Mouse (Mus musculus) cerebellum, postnatal 36 days (tissue): ENCODE measurements around the gene Ascc2.
"Not testable (repeated sequence)": the region's sequence is repeated elsewhere in the genome, so short reads cannot be mapped to it uniquely, and the experiment has no call there.

Experiments used
- DNase-seq, 2 experiments: peaks; one replicate each; pipeline ENCODE4 v3.0.0; 2021 to 2022; ENCODE audit warnings: mixed read lengths in 2 of 2

Gene Ascc2

GRCm38 (mm10) chr11:4685071-4685470 lies 47.5 kb downstream of the Ascc2 start:
- no peak for DNase-seq

- DNase-seq: no peak
Measured at GRCm38 (mm10) chr11:4685510-4685909, 48.0 kb downstream of the Ascc2 start.

GRCm38 (mm10) chr11:4687027-4687426 lies 49.5 kb downstream of the Ascc2 start:
- DNase-seq: no peak

GRCm38 (mm10) chr11:4687874-4688273 lies 50.3 kb downstream of the Ascc2 start:
- DNase-seq: no peak

- no peak for DNase-seq
Measured at GRCm38 (mm10) chr11:4688632-4689380, 51.3 kb downstream of the Ascc2 start.

GRCm38 (mm10) chr11:4690353-4690752 lies 52.8 kb downstream of the Ascc2 start:
- no peak for DNase-seq

GRCm38 (mm10) chr11:4691213-4691612 lies 53.7 kb downstream of the Ascc2 start:
- DNase-seq: peak in 1 of 2 experiments; percentile 10

GRCm38 (mm10) chr11:4692162-4692561 lies 54.6 kb downstream of the Ascc2 start:
- DNase-seq: no peak

GRCm38 (mm10) chr11:4697043-4697983 lies 59.8 kb downstream of the Ascc2 start:
- DNase-seq: peak in 1 of 2 experiments; percentile 27

GRCm38 (mm10) chr11:4700726-4701125 lies 63.2 kb downstream of the Ascc2 start:
- no peak for DNase-seq

GRCm38 (mm10) chr11:4703688-4704071 lies 66.1 kb downstream of the Ascc2 start:
- DNase-seq: no peak

GRCm38 (mm10) chr11:4704072-4704964 lies 66.8 kb downstream of the Ascc2 start, which contains the start of the genes Uqcr10 and Zmat5:
TSS of gene Uqcr10 (minus strand) at chr11:4704342.
TSS of gene Zmat5 (plus strand) at chr11:4704678.
- peak; percentile 92 to 94 for DNase-seq

GRCm38 (mm10) chr11:4705178-4705577 lies 67.6 kb downstream of the Ascc2 start:
- no peak for DNase-seq

- DNase-seq: not testable (repeated sequence)
Measured at GRCm38 (mm10) chr11:4710188-4710587, 72.6 kb downstream of the Ascc2 start.

GRCm38 (mm10) chr11:4712822-4713221 lies 75.3 kb downstream of the Ascc2 start:
- DNase-seq: no peak

GRCm38 (mm10) chr11:4714727-4715126 lies 77.2 kb downstream of the Ascc2 start:
- no peak for DNase-seq

- no peak for DNase-seq
Measured at GRCm38 (mm10) chr11:4715596-4715995, 78.0 kb downstream of the Ascc2 start.

- DNase-seq: no peak
Measured at GRCm38 (mm10) chr11:4716530-4717236, 79.1 kb downstream of the Ascc2 start.

GRCm38 (mm10) chr11:4718548-4718947 lies 81.0 kb downstream of the Ascc2 start:
- DNase-seq: peak in 1 of 2 experiments; percentile 33

GRCm38 (mm10) chr11:4719961-4720360 lies 82.4 kb downstream of the Ascc2 start:
- DNase-seq: no peak

- no peak for DNase-seq
Measured at GRCm38 (mm10) chr11:4720393-4720792, 82.8 kb downstream of the Ascc2 start.
